Mouse (Mus musculus) myocyte (in vitro differentiated cells): ENCODE measurements around the gene Shank2. TPM values are rescaled to one million over a fixed set of nuclear protein-coding genes. Genes with fewer than 3 reads are reported as not detected.
A peak's percentile ranks its signal among the peaks of the same experiment; 100 is the strongest.

Experiments used
- H3K27me3 ChIP-seq: one replicate; pipeline ENCODE4 v1.6.1; 2011; ENCODE audit not compliant: control insufficient read depth, insufficient read depth, insufficient read length
- H3K36me3 ChIP-seq: one replicate; pipeline ENCODE4 v1.6.1; 2011; ENCODE audit not compliant: control insufficient read depth, insufficient read depth
- H3K4me2 ChIP-seq: one replicate; pipeline ENCODE4 v1.6.1; 2011; ENCODE audit warnings: low read depth, control low read depth
- H3K4me3 ChIP-seq: one replicate; pipeline ENCODE4 v1.5.1; 2011; ENCODE audit warnings: mild to moderate bottlenecking, control low read depth, moderate library complexity
- H3K79me2 ChIP-seq: one replicate; pipeline ENCODE4 v1.6.1; 2011; ENCODE audit not compliant: control insufficient read depth, insufficient read depth
- H3ac ChIP-seq: one replicate; pipeline ENCODE4 v1.6.1; 2011; ENCODE audit not compliant: control insufficient read depth, insufficient read length
- CEBPB ChIP-seq: IDR thresholded peaks from 2 replicates; pipeline ENCODE4 v1.6.1; 2011; ENCODE audit warnings: mild to moderate bottlenecking, moderate library complexity; ENCODE audit not compliant: poor library complexity, insufficient read depth, severe bottlenecking
- E2F4 ChIP-seq: IDR thresholded peaks from one replicate; pipeline ENCODE4 v1.6.1; 2011; ENCODE audit warnings: mild to moderate bottlenecking, control low read depth, moderate library complexity; ENCODE audit not compliant: insufficient read depth
- MAX ChIP-seq: IDR thresholded peaks from one replicate; pipeline ENCODE4 v1.6.1; 2011; ENCODE audit warnings: low read depth, mild to moderate bottlenecking, control low read depth
- MYOD1 ChIP-seq, 3 experiments: IDR thresholded peaks; one replicate each; pipeline ENCODE4 v1.6.1; 2011; ENCODE audit warnings: control low read depth in 2 of 3, low read depth in 2 of 3, mild to moderate bottlenecking in 2 of 3, moderate library complexity in 1 of 3; ENCODE audit not compliant: insufficient read length in 2 of 3, control insufficient read depth in 1 of 3
- MYOG ChIP-seq, 3 experiments: IDR thresholded peaks; one replicate each; pipeline ENCODE4 v1.6.1; 2011; ENCODE audit warnings: control low read depth in 2 of 3, low read depth in 2 of 3, mild to moderate bottlenecking in 2 of 3; ENCODE audit not compliant: insufficient read length in 2 of 3, control insufficient read depth in 1 of 3, insufficient read depth in 1 of 3
- POLR2A ChIP-seq: IDR thresholded peaks from one replicate; pipeline ENCODE4 v1.6.1; 2011; ENCODE audit warnings: low read depth, mild to moderate bottlenecking, control low read depth, moderate library complexity; ENCODE audit not compliant: insufficient read length
- POLR2AphosphoS2 ChIP-seq: IDR thresholded peaks from one replicate; pipeline ENCODE4 v1.6.1; 2011; ENCODE audit warnings: low read depth, control low read depth; ENCODE audit not compliant: insufficient read length
- REST ChIP-seq: IDR thresholded peaks from one replicate; pipeline ENCODE4 v1.6.1; 2011; ENCODE audit warnings: mild to moderate bottlenecking, control low read depth, moderate library complexity; ENCODE audit not compliant: insufficient read depth, insufficient read length
- SRF ChIP-seq: IDR thresholded peaks from one replicate; pipeline ENCODE4 v1.6.1; 2011; ENCODE audit warnings: low read depth; ENCODE audit not compliant: control insufficient read depth, insufficient read length
- TCF12 ChIP-seq: IDR thresholded peaks from one replicate; pipeline ENCODE4 v1.6.1; 2011; ENCODE audit warnings: mild to moderate bottlenecking, control low read depth; ENCODE audit not compliant: poor library complexity, insufficient read depth, severe bottlenecking
- TCF3 ChIP-seq: IDR thresholded peaks from one replicate; pipeline ENCODE4 v1.6.1; 2011; ENCODE audit warnings: low read depth, control low read depth; ENCODE audit not compliant: insufficient read length
- USF1 ChIP-seq: IDR thresholded peaks from one replicate; pipeline ENCODE4 v1.6.1; 2011; ENCODE audit warnings: low read depth, mild to moderate bottlenecking, control low read depth, moderate library complexity
- polyA plus RNA-seq: library from polyadenylated mRNA; unstranded; fragments of >200 nt; fragmentation: generic; extraction: Trizol; gene quantifications from one replicate; pipeline ENCODE4 v1.2.1, GENCODE M21; 2012; ENCODE audit warnings: missing spikeins

Gene Shank2
- polyA plus RNA-seq, 1 experiment, result 0.07 TPM

GRCm38 (mm10) chr7:144415795-144416194 is 414.1 kb downstream of the Shank2 start:
- Histone ChIP-seq H3K27me3 (no peaks in the 10 kb centered on the region), H3ac (no peak overlapping the region), H3K4me2 (no peak overlapping the region), H3K36me3 (no peaks in the 10 kb centered on the region), H3K79me2 (no peaks in the 10 kb centered on the region), H3K4me3 (no peak overlapping the region)
- TF ChIP-seq POLR2A (no peak), MYOG (IDR thresholded peaks at IDR 0.05; ENCODE audit: control insufficient read depth in 1 of 3, insufficient read depth in 1 of 3, insufficient read length in 2 of 3, low read depth in 2 of 3) (no peak), E2F4 (no peak), POLR2AphosphoS2 (no peak), REST (no peak), TCF12 (no peak), CEBPB (no peak), USF1 (no peak), TCF3 (no peak), SRF (no peak), MYOD1 (IDR thresholded peaks at IDR 0.05; ENCODE audit: control insufficient read depth in 1 of 3, insufficient read length in 2 of 3, low read depth in 2 of 3) (no peak), MAX (no peak)

DNA sequence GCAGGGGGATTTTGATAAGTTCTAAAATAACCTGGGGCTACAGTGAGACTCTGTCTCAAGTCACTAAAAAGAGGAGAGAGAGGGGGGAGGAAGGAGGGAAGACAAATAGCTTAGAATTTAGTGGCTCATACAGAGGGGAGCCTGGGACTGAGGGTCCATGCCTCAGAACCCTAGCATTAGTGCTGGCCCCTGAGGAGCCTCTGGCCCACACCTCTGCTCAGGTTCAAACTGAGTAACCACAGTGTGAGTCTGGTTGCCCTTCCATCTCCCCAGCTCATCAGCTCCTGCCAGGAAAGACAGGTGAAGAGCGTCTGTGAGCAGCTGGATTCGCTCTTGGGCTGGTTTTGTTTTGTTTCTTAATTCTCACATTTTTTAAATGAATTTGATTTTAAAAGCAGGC is 415.5 kb downstream of the Shank2 start:
- no peaks in the 10 kb centered on the region for H3K79me2 ChIP-seq
- no peak for TF ChIP-seq TCF3
- H3K36me3 ChIP-seq, result no peaks in the 10 kb centered on the region
- H3ac ChIP-seq, result no peak overlapping the region
- no peak overlapping the region for H3K4me3 ChIP-seq
- no peaks in the 10 kb centered on the region for H3K27me3 ChIP-seq
- H3K4me2 ChIP-seq, result peak overlapping the region; percentile 69

DNA sequence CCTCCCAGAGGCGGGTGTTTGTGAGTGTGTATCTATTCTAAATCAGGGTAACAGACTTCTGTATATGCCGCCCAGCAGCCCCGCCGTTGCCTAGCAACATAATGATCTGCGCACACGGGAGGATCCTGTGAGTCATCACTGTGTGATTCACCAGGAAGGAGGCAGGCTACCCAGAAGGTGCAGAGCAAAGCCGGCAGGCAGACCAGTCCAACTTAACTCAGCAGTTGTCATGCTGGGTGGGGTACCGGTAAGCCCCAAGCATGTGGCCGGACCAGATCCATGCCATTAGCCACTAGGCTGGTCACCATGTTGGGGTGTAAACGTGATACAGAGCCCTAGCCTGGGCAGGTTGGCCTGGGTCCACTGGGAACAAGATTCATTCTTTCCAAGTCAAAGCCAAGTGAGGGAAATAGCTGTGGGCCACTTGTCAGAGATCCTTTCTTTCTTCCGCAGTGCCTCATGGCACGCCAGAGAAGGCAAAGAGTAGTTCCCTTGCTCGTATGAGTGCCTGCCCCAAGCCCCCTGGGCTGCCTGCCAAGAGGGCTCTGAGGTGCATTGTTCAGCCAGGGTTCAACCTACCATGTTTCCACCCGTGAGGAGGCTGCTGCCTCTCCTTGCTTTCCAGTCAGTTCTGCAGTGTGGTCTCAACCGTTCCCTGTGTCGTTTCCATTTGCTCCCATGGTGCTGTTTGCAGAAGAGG is 416.1 kb downstream of the Shank2 start:
- H3K36me3 ChIP-seq, result no peaks in the 10 kb centered on the region
- H3K27me3 ChIP-seq, result no peaks in the 10 kb centered on the region
- H3K4me2 ChIP-seq, result peak overlapping the region; percentile 69
- no peak overlapping the region for H3K4me3 ChIP-seq
- no peaks in the 10 kb centered on the region for H3K79me2 ChIP-seq
- H3ac ChIP-seq, result no peak overlapping the region
- TF ChIP-seq USF1 (no peak), MYOD1 (IDR thresholded peaks at IDR 0.05; ENCODE audit: control insufficient read depth in 1 of 3, insufficient read length in 2 of 3, low read depth in 2 of 3) (peak in 2 of 3 experiments; percentile 48 to 82), MYOG (IDR thresholded peaks at IDR 0.05; ENCODE audit: control insufficient read depth in 1 of 3, insufficient read depth in 1 of 3, insufficient read length in 2 of 3, low read depth in 2 of 3) (peak in 2 of 3 experiments; percentile 48 to 75), TCF12 (no peak)

DNA sequence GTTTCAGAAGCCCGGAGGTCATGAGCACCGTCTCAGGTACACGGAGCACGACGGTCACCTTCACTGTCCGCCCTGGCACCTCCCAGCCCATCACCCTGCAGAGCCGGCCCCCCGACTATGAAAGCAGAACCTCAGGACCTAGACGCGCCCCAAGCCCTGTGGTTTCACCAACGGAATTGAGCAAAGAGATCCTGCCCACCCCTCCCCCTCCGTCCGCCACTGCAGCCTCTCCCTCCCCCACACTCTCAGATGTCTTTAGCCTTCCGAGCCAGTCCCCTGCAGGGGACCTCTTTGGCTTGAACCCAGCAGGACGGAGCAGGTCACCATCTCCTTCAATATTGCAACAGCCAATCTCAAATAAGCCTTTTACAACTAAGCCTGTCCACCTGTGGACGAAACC is 418.8 kb downstream of the Shank2 start:
- no peak for TF ChIP-seq CEBPB
- no peak for TF ChIP-seq REST
- TF ChIP-seq TCF3, result no peak
- TF ChIP-seq POLR2A, result no peak
- no peak for TF ChIP-seq E2F4
- TF ChIP-seq POLR2AphosphoS2, result no peak
- TF ChIP-seq MYOD1 (IDR thresholded peaks at IDR 0.05; ENCODE audit: control insufficient read depth in 1 of 3, insufficient read length in 2 of 3, low read depth in 2 of 3), result no peak
- no peaks in the 10 kb centered on the region for H3K27me3 ChIP-seq
- no peak overlapping the region for H3K4me3 ChIP-seq
- H3K36me3 ChIP-seq, result no peaks in the 10 kb centered on the region
- no peak overlapping the region for H3K4me2 ChIP-seq
- no peak overlapping the region for H3ac ChIP-seq
- no peaks in the 10 kb centered on the region for H3K79me2 ChIP-seq

DNA sequence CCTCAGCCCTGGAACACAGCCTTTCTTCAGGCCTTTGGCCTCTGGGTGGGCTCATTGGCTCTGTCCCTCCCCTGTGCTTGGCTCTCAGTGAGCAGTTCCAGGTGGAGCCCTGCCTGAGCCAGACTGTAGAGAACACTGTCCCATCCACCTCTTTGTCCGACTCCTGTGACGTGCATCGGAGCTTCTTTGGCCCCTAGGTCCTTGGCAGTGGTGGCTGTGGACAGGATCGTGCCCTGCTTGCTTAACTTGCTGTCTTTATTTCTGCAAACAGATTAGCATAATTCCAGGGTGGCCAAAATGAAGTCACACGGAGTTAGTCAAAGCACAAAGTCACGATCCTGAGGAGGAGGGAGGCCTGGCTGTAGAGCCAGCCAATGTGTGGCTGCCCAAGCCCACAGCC is 419.8 kb downstream of the Shank2 start:
- no peaks in the 10 kb centered on the region for H3K79me2 ChIP-seq
- H3K36me3 ChIP-seq, result no peaks in the 10 kb centered on the region
- TF ChIP-seq MYOD1 (IDR thresholded peaks at IDR 0.05; ENCODE audit: control insufficient read depth in 1 of 3, insufficient read length in 2 of 3, low read depth in 2 of 3), result no peak
- no peak for TF ChIP-seq E2F4
- TF ChIP-seq REST, result no peak
- no peak for TF ChIP-seq MYOG (IDR thresholded peaks at IDR 0.05; ENCODE audit: control insufficient read depth in 1 of 3, insufficient read depth in 1 of 3, insufficient read length in 2 of 3, low read depth in 2 of 3)
- no peak for TF ChIP-seq POLR2A
- no peak for TF ChIP-seq CEBPB
- TF ChIP-seq USF1, result no peak
- no peak for TF ChIP-seq TCF12
- TF ChIP-seq POLR2AphosphoS2, result no peak
- TF ChIP-seq TCF3, result no peak
- TF ChIP-seq SRF, result no peak
- no peak for TF ChIP-seq MAX
- no peaks in the 10 kb centered on the region for H3K27me3 ChIP-seq
- no peak overlapping the region for H3ac ChIP-seq
- H3K4me2 ChIP-seq, result no peak overlapping the region
- no peak overlapping the region for H3K4me3 ChIP-seq
